Mouse (Mus musculus) bone marrow macrophage, adult 2 months (primary cell): ENCODE measurements around the gene Mrpl55.

Experiments
- CTCF ChIP-seq: IDR thresholded peaks from 2 replicates; pipeline ENCODE4 v1.5.1; 2012; ENCODE audit warnings: low read depth, mild to moderate bottlenecking, low read length, moderate library complexity
- POLR2A ChIP-seq: IDR thresholded peaks from 2 replicates; pipeline ENCODE4 v1.6.1; 2012; ENCODE audit warnings: mild to moderate bottlenecking, low read depth, low read length, borderline replicate concordance

DNA sequence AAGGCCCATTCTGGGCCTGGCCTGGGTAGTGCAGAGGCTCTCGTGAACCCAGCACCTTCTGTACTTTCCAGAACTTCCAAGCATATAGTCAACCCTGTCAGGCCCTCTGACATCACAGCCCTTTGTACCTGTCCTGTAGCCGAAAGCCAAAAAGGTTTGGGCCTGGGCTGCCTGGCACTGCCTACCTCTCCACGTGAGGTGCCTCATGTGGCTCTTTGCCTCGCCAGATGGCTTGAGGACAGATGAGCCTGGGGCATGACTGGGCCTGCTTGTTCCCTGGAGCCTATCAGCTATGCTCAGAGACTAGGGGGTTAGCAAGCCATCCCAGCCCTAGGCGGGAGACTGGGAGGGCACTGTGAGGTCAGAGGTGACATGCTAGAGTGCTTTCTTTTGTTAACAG, 16.8 kb upstream of the Mrpl55 start:
- TF ChIP-seq CTCF (no peak), POLR2A (no peak)
